Mouse (Mus musculus): ENCODE measurements around the gene Ccdc155.

- no peak for TF ChIP-seq ZNF384 (IDR thresholded peaks at IDR 0.05; ENCODE audit: low read depth, low read length)
- TF ChIP-seq MAFK (IDR thresholded peaks at IDR 0.05; ENCODE audit: insufficient read depth, low read depth, low read length), result no peak
These were observed 23.7 kb downstream of the Ccdc155 start, which contains the start of gene Pth2 for GRCm38 (mm10) chr7:45180896-45181477.

All from ES-E14 (cell line).